ENCODE assay signal across 8 mouse cellular contexts in the genomic region with DNA sequence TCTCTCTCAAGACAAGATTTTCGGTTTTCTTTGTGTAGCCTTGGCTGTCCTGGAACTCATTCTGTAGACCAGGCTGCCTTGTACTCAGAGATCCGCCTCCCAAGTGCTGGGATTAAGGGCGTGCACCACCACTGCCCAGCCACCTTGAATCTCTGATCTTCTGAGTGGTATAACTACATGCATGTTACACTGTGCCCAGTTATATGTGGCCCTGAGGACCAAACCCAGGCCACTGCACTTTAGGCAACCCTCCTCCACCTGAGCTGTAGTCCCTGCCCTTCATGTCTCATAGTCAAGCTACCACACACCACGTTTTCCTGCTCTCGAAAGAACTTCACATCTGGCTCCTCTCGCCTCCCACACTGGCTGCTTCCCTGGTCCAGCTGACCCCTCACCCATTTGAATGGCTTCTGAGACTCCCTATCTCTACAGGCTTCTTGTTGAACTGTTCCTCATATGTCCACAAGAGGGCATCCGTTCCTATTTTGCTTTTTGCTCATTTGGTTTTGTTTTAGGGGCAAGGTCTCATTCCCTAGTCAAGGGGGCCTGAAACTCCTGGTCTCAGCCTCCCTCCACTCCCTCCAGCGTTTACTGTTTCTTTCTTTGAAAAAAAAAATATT. TPM values are rescaled to one million over a fixed set of nuclear protein-coding genes. Genes with fewer than 3 reads are reported as not detected.
DNase-seq lines count a peak whose midpoint lies in the region; ATAC-seq lines count a peak whose summit lies in the region.

No protein-coding gene starts in this region.

- no peaks in the 10 kb centered on the region; the same call in 1 of the 2 replicates for H3K36me3 ChIP-seq in limb, embryonic 11.5 days (ENCODE audit: control insufficient read depth, insufficient read depth, low read length)
- peaks cover 36% of the 10 kb centered on the region for H3K36me3 ChIP-seq in limb, embryonic 10.5 days
- H3K36me3 ChIP-seq in hindbrain, embryonic 13.5 days: peaks cover 20% of the 10 kb centered on the region

- 36% methylated on average over 8 of the region's 8 CpGs for WGBS in limb, embryonic 11.5 days
- WGBS in limb, embryonic 10.5 days: 36% methylated on average over 8 of the region's 8 CpGs
- WGBS in hindbrain, embryonic 13.5 days: 28% methylated on average over 8 of the region's 8 CpGs

- peak; percentile 35 for DNase-seq in limb, embryonic 11.5 days (ENCODE audit: low spot score)
- DNase-seq in limb, embryonic 10.5 days (ENCODE audit: low spot score): no peak
- peak; percentile 71 for DNase-seq in ZHBTc4 (ENCODE audit: low read depth, low spot score)
- DNase-seq in adrenal gland, postnatal 10 days: no peak
- no peak for DNase-seq in urinary bladder, postnatal 14 days (ENCODE audit: low spot score)
- no peak for DNase-seq in cerebellum, postnatal 14 days

- H3K9ac ChIP-seq in limb, embryonic 11.5 days (ENCODE audit: low read length): no peak overlapping the region
- no peak overlapping the region for H3K9ac ChIP-seq in hindbrain, embryonic 13.5 days

- no peak overlapping the region for H3K4me3 ChIP-seq in limb, embryonic 11.5 days (ENCODE audit: low read depth, low read length)
- H3K4me3 ChIP-seq in limb, embryonic 10.5 days: no peak overlapping the region
- no peak overlapping the region for H3K4me3 ChIP-seq in hindbrain, embryonic 13.5 days

- peak; percentile 37; the same call in 1 of the 2 replicates for ATAC-seq in limb, embryonic 11.5 days (ENCODE audit: insufficient number of reproducible peaks, low FRiP score, low TSS enrichment, low read depth)
- ATAC-seq in hindbrain, embryonic 13.5 days (ENCODE audit: low FRiP score): 0 out of 2 replicates have a peak, but pooled peaks have one; percentile 11
- ATAC-seq in monocyte, adult 5-6 weeks (replicated peaks; ENCODE audit: insufficient number of reproducible peaks, low FRiP score, low TSS enrichment, poor library complexity, severe bottlenecking): peak; percentile 61; the same call in 1 of the 2 replicates

- H3K4me1 ChIP-seq in limb, embryonic 11.5 days (ENCODE audit: control insufficient read depth, insufficient read depth, low read length): no peaks in the 10 kb centered on the region
- H3K4me1 ChIP-seq in limb, embryonic 10.5 days: no peaks in the 10 kb centered on the region; the same call in 1 of the 2 replicates
- peaks cover under 1% of the 10 kb centered on the region; the same call in 1 of the 2 replicates for H3K4me1 ChIP-seq in hindbrain, embryonic 13.5 days (replicated peaks)

- no peak overlapping the region for H3K4me2 ChIP-seq in limb, embryonic 11.5 days (ENCODE audit: low read depth, severe bottlenecking)
- H3K4me2 ChIP-seq in hindbrain, embryonic 13.5 days: no peak overlapping the region

- no peaks in the 10 kb centered on the region for H3K27me3 ChIP-seq in limb, embryonic 11.5 days (ENCODE audit: control insufficient read depth, insufficient read depth, low read length)
- no peaks in the 10 kb centered on the region for H3K27me3 ChIP-seq in limb, embryonic 10.5 days (ENCODE audit: low read depth, poor library complexity, severe bottlenecking)
- no peaks in the 10 kb centered on the region for H3K27me3 ChIP-seq in hindbrain, embryonic 13.5 days

- H3K9me3 ChIP-seq in limb, embryonic 11.5 days (ENCODE audit: control insufficient read depth, low read length): no peaks in the 10 kb centered on the region
- H3K9me3 ChIP-seq in limb, embryonic 10.5 days (replicated peaks): no peaks in the 10 kb centered on the region; the same call in 1 of the 2 replicates
- H3K9me3 ChIP-seq in hindbrain, embryonic 13.5 days: no peaks in the 10 kb centered on the region

- H3K27ac ChIP-seq in limb, embryonic 11.5 days (replicated peaks; ENCODE audit: low read depth, low read length): no peak overlapping the region
- no peak overlapping the region for H3K27ac ChIP-seq in limb, embryonic 10.5 days
- H3K27ac ChIP-seq in hindbrain, embryonic 13.5 days: no peak overlapping the region

RNA-seq across cellular contexts. Expression of a gene that starts 11.2 kb away (rescaled TPM):
- polyA plus RNA-seq in limb, embryonic 11.5 days (2014; fragmentation: Nextera tagmentation; extraction: Ambion mirVana): 125 and 128 TPM in 2 replicates
- 130 and 145 TPM in 2 replicates for polyA plus RNA-seq in limb, embryonic 10.5 days (2016; fragmentation: Nextera tagmentation; extraction: Ambion mirVana)
- 159 and 172 TPM in 2 replicates for polyA plus RNA-seq in hindbrain, embryonic 13.5 days (2015; fragmentation: Nextera tagmentation; extraction: Ambion mirVana)
- 70.9 to 99.8 TPM (median 71.5 TPM) in 3 replicates for total RNA-seq in monocyte, adult 5-6 weeks (2017)
- total RNA-seq in adrenal gland, postnatal 10 days (2021): 10 to 100 TPM; 63.8 to 72.8 TPM

RNA-seq across cellular contexts. Expression of a gene that starts 12.0 kb away (rescaled TPM):
- 25.4 and 29.3 TPM in 2 replicates for polyA plus RNA-seq in limb, embryonic 11.5 days (2014; fragmentation: Nextera tagmentation; extraction: Ambion mirVana)
- polyA plus RNA-seq in limb, embryonic 10.5 days (2016; fragmentation: Nextera tagmentation; extraction: Ambion mirVana): 27.2 and 33.1 TPM in 2 replicates
- polyA plus RNA-seq in hindbrain, embryonic 13.5 days (2015; fragmentation: Nextera tagmentation; extraction: Ambion mirVana): 43.6 and 45.3 TPM in 2 replicates
- total RNA-seq in monocyte, adult 5-6 weeks (2017): 9.6 to 15.3 TPM (median 10.6 TPM) in 3 replicates
- 10 to 100 TPM; 22.4 to 22.6 TPM for total RNA-seq in adrenal gland, postnatal 10 days (2021)

RNA-seq across cellular contexts. Expression of a gene that starts 23.4 kb away (rescaled TPM):
- 28.5 and 30.9 TPM in 2 replicates for polyA plus RNA-seq in limb, embryonic 11.5 days (2014; fragmentation: Nextera tagmentation; extraction: Ambion mirVana)
- polyA plus RNA-seq in limb, embryonic 10.5 days (2016; fragmentation: Nextera tagmentation; extraction: Ambion mirVana): 48.3 and 48.7 TPM in 2 replicates
- 8.6 and 8.7 TPM in 2 replicates for polyA plus RNA-seq in hindbrain, embryonic 13.5 days (2015; fragmentation: Nextera tagmentation; extraction: Ambion mirVana)
- 40.9 to 71.2 TPM (median 56.6 TPM) in 3 replicates for total RNA-seq in monocyte, adult 5-6 weeks (2017)
- total RNA-seq in adrenal gland, postnatal 10 days (2021): 100 to 1,000 TPM; 108 to 109 TPM

RNA-seq across cellular contexts. Expression of a gene that starts 38.2 kb away (rescaled TPM):
- 16.6 and 16.8 TPM in 2 replicates for polyA plus RNA-seq in limb, embryonic 11.5 days (2014; fragmentation: Nextera tagmentation; extraction: Ambion mirVana)
- 15.0 and 15.6 TPM in 2 replicates for polyA plus RNA-seq in limb, embryonic 10.5 days (2016; fragmentation: Nextera tagmentation; extraction: Ambion mirVana)
- 6.6 and 7.3 TPM in 2 replicates for polyA plus RNA-seq in hindbrain, embryonic 13.5 days (2015; fragmentation: Nextera tagmentation; extraction: Ambion mirVana)
- 13.1 to 26.6 TPM (median 15.6 TPM) in 3 replicates for total RNA-seq in monocyte, adult 5-6 weeks (2017)
- 10 to 100 TPM; 22.2 to 27.2 TPM for total RNA-seq in adrenal gland, postnatal 10 days (2021)

Comparison
In these comparisons a context has a peak if more than half of its experiments do, and no peak if none do; other contexts are left out.
1. DNase-seq: peak in limb, embryonic 11.5 days (single experiment) and ZHBTc4 (single experiment); none in limb, embryonic 10.5 days (single experiment), adrenal gland, postnatal 10 days (single experiment), urinary bladder, postnatal 14 days (single experiment) and cerebellum, postnatal 14 days (0 of 2).
2. ATAC-seq: peak in every context shown above with its lines; median percentile 61 in monocyte, adult 5-6 weeks; 37 in limb, embryonic 11.5 days; 11 in hindbrain, embryonic 13.5 days.